Mouse (Mus musculus): ENCODE measurements around the gene Sema6d. TPM values are rescaled to one million over a fixed set of nuclear protein-coding genes. Genes with fewer than 3 reads are reported as not detected.

The Sema6d gene
- polyA plus RNA-seq, 1 experiment from 2014 or later = 41.3 TPM

GRCm38 (mm10) chr2:124101580-124101979, 11.8 kb downstream of the Sema6d start:
- Histone ChIP-seq H3K4me1 (ENCODE audit: control insufficient read depth, insufficient read depth, low read depth, low read length) (peaks cover 6% of the 10 kb centered on the region), H3K9me3 (ENCODE audit: control insufficient read depth, low read length) (no peaks in the 10 kb centered on the region), H3K4me2 (ENCODE audit: low read length) (no peak overlapping the region), H3K36me3 (ENCODE audit: control insufficient read depth, insufficient read depth, low read length) (no peaks in the 10 kb centered on the region), H3K27ac (ENCODE audit: low read depth, low read length) (no peak overlapping the region), H3K4me3 (ENCODE audit: low read length) (no peak overlapping the region), H3K9ac (ENCODE audit: low read depth, low read length) (no peak overlapping the region), H3K27me3 (replicated peaks; ENCODE audit: control insufficient read depth, insufficient read depth, low read length) (no peaks in the 10 kb centered on the region)
- ATAC-seq = no peak; the same call in 1 of the 2 replicates
- 52% methylated on average over 5 of the region's 5 CpGs for WGBS

- Histone ChIP-seq H3K9me3 (ENCODE audit: control insufficient read depth, low read length) (no peaks in the 10 kb centered on the region), H3K36me3 (ENCODE audit: control insufficient read depth, insufficient read depth, low read length) (no peaks in the 10 kb centered on the region), H3K9ac (ENCODE audit: low read depth, low read length) (no peak overlapping the region), H3K4me1 (ENCODE audit: control insufficient read depth, insufficient read depth, low read depth, low read length) (peaks cover 6% of the 10 kb centered on the region), H3K4me3 (ENCODE audit: low read length) (no peak overlapping the region), H3K27ac (ENCODE audit: low read depth, low read length) (no peak overlapping the region), H3K4me2 (ENCODE audit: low read length) (no peak overlapping the region), H3K27me3 (replicated peaks; ENCODE audit: control insufficient read depth, insufficient read depth, low read length) (no peaks in the 10 kb centered on the region)
- ATAC-seq = no peak
Measured at GRCm38 (mm10) chr2:124103277-124103676, 13.5 kb downstream of the Sema6d start.

GRCm38 (mm10) chr2:124118469-124119243, 28.9 kb downstream of the Sema6d start:
- H3K9ac ChIP-seq (ENCODE audit: low read depth, low read length) = no peak overlapping the region
- H3K4me3 ChIP-seq (ENCODE audit: low read length) = no peak overlapping the region
- H3K9me3 ChIP-seq (ENCODE audit: control insufficient read depth, low read length) = no peaks in the 10 kb centered on the region
- H3K36me3 ChIP-seq (ENCODE audit: control insufficient read depth, insufficient read depth, low read length) = no peaks in the 10 kb centered on the region
- no peak overlapping the region for H3K27ac ChIP-seq (ENCODE audit: low read depth, low read length)
- no peaks in the 10 kb centered on the region for H3K27me3 ChIP-seq (replicated peaks; ENCODE audit: control insufficient read depth, insufficient read depth, low read length)
- no peak overlapping the region for H3K4me2 ChIP-seq (ENCODE audit: low read length)
- ATAC-seq = no peak
- 61% methylated on average over 11 of the region's 11 CpGs for WGBS
- peaks cover 5% of the 10 kb centered on the region for H3K4me1 ChIP-seq (ENCODE audit: control insufficient read depth, insufficient read depth, low read depth, low read length)

GRCm38 (mm10) chr2:124120355-124120754, 30.6 kb downstream of the Sema6d start:
- Histone ChIP-seq H3K9ac (ENCODE audit: low read depth, low read length) (no peak overlapping the region), H3K9me3 (ENCODE audit: control insufficient read depth, low read length) (no peaks in the 10 kb centered on the region), H3K4me3 (ENCODE audit: low read length) (no peak overlapping the region), H3K27me3 (replicated peaks; ENCODE audit: control insufficient read depth, insufficient read depth, low read length) (no peaks in the 10 kb centered on the region), H3K27ac (ENCODE audit: low read depth, low read length) (no peak overlapping the region), H3K36me3 (ENCODE audit: control insufficient read depth, insufficient read depth, low read length) (no peaks in the 10 kb centered on the region), H3K4me2 (ENCODE audit: low read length) (no peak overlapping the region), H3K4me1 (ENCODE audit: control insufficient read depth, insufficient read depth, low read depth, low read length) (peaks cover 5% of the 10 kb centered on the region)
- no peak for ATAC-seq
- WGBS = 54% methylated on average over 1 of the region's 1 CpGs

GRCm38 (mm10) chr2:124121539-124121938, 31.8 kb downstream of the Sema6d start:
- Histone ChIP-seq H3K27ac (ENCODE audit: low read depth, low read length) (no peak overlapping the region), H3K4me2 (ENCODE audit: low read length) (no peak overlapping the region), H3K9me3 (ENCODE audit: control insufficient read depth, low read length) (no peaks in the 10 kb centered on the region), H3K9ac (ENCODE audit: low read depth, low read length) (no peak overlapping the region), H3K4me1 (ENCODE audit: control insufficient read depth, insufficient read depth, low read depth, low read length) (peaks cover 5% of the 10 kb centered on the region), H3K36me3 (ENCODE audit: control insufficient read depth, insufficient read depth, low read length) (no peaks in the 10 kb centered on the region), H3K4me3 (ENCODE audit: low read length) (no peak overlapping the region), H3K27me3 (replicated peaks; ENCODE audit: control insufficient read depth, insufficient read depth, low read length) (no peaks in the 10 kb centered on the region)
- no peak for ATAC-seq
- WGBS = 87% methylated on average over 2 of the region's 2 CpGs

- H3K36me3 ChIP-seq (ENCODE audit: control insufficient read depth, insufficient read depth, low read length) = no peaks in the 10 kb centered on the region
- H3K4me2 ChIP-seq (ENCODE audit: low read length) = no peak overlapping the region
- no peaks in the 10 kb centered on the region for H3K27me3 ChIP-seq (replicated peaks; ENCODE audit: control insufficient read depth, insufficient read depth, low read length)
- no peak overlapping the region for H3K9ac ChIP-seq (ENCODE audit: low read depth, low read length)
- H3K9me3 ChIP-seq (ENCODE audit: control insufficient read depth, low read length) = no peaks in the 10 kb centered on the region
- no peak overlapping the region for H3K4me3 ChIP-seq (ENCODE audit: low read length)
- H3K27ac ChIP-seq (ENCODE audit: low read depth, low read length) = no peak overlapping the region
- WGBS = 92% methylated on average over 7 of the region's 7 CpGs
- no peaks in the 10 kb centered on the region for H3K4me1 ChIP-seq (ENCODE audit: control insufficient read depth, insufficient read depth, low read depth, low read length)
- ATAC-seq = no peak
Measured at GRCm38 (mm10) chr2:124125504-124125903, 35.7 kb downstream of the Sema6d start.

- H3K27me3 ChIP-seq (replicated peaks; ENCODE audit: control insufficient read depth, insufficient read depth, low read length) = no peaks in the 10 kb centered on the region
- no peaks in the 10 kb centered on the region for H3K9me3 ChIP-seq (ENCODE audit: control insufficient read depth, low read length)
- no peak overlapping the region for H3K4me3 ChIP-seq (ENCODE audit: low read length)
- no peak overlapping the region for H3K9ac ChIP-seq (ENCODE audit: low read depth, low read length)
- H3K36me3 ChIP-seq (ENCODE audit: control insufficient read depth, insufficient read depth, low read length) = no peaks in the 10 kb centered on the region
- ATAC-seq = no peak
- H3K4me2 ChIP-seq (ENCODE audit: low read length) = no peak overlapping the region
- WGBS = 60% methylated on average over 3 of the region's 3 CpGs
- no peak overlapping the region for H3K27ac ChIP-seq (ENCODE audit: low read depth, low read length)
- no peaks in the 10 kb centered on the region for H3K4me1 ChIP-seq (ENCODE audit: control insufficient read depth, insufficient read depth, low read depth, low read length)
Measured at GRCm38 (mm10) chr2:124126853-124127252, 37.1 kb downstream of the Sema6d start.

GRCm38 (mm10) chr2:124130876-124131275, 41.1 kb downstream of the Sema6d start:
- H3K9ac ChIP-seq (ENCODE audit: low read depth, low read length) = no peak overlapping the region
- H3K4me1 ChIP-seq (ENCODE audit: control insufficient read depth, insufficient read depth, low read depth, low read length) = 0 out of 2 replicates have a peak, but pooled peaks cover 3% of the 10 kb centered on the region
- no peak overlapping the region for H3K27ac ChIP-seq (ENCODE audit: low read depth, low read length)
- no peaks in the 10 kb centered on the region for H3K9me3 ChIP-seq (ENCODE audit: control insufficient read depth, low read length)
- H3K4me3 ChIP-seq (ENCODE audit: low read length) = no peak overlapping the region
- ATAC-seq = no peak
- no peaks in the 10 kb centered on the region for H3K36me3 ChIP-seq (ENCODE audit: control insufficient read depth, insufficient read depth, low read length)
- 68% methylated on average over 2 of the region's 2 CpGs for WGBS
- H3K4me2 ChIP-seq (ENCODE audit: low read length) = no peak overlapping the region
- H3K27me3 ChIP-seq (replicated peaks; ENCODE audit: control insufficient read depth, insufficient read depth, low read length) = no peaks in the 10 kb centered on the region

- no peaks in the 10 kb centered on the region for H3K4me1 ChIP-seq (ENCODE audit: control insufficient read depth, insufficient read depth, low read depth, low read length)
- WGBS = 87% methylated on average over 3 of the region's 3 CpGs
- ATAC-seq = no peak
- no peak overlapping the region for H3K9ac ChIP-seq (ENCODE audit: low read depth, low read length)
- no peaks in the 10 kb centered on the region for H3K9me3 ChIP-seq (ENCODE audit: control insufficient read depth, low read length)
- H3K4me2 ChIP-seq (ENCODE audit: low read length) = no peak overlapping the region
- no peak overlapping the region for H3K4me3 ChIP-seq (ENCODE audit: low read length)
- H3K36me3 ChIP-seq (ENCODE audit: control insufficient read depth, insufficient read depth, low read length) = no peaks in the 10 kb centered on the region
- H3K27ac ChIP-seq (ENCODE audit: low read depth, low read length) = no peak overlapping the region
- H3K27me3 ChIP-seq (replicated peaks; ENCODE audit: control insufficient read depth, insufficient read depth, low read length) = no peaks in the 10 kb centered on the region
Measured at GRCm38 (mm10) chr2:124141510-124142044, 51.8 kb downstream of the Sema6d start.

Data from hindbrain, embryonic 16.5 days (tissue).